Mouse (Mus musculus) heart, adult 9 months (tissue): ENCODE results near the gene Cwc22.
"Not testable (repeated sequence)": the region's sequence is repeated elsewhere in the genome, so short reads cannot be mapped to it uniquely, and the experiment has no call there.

Source experiments
- DNase-seq, 2 experiments: peaks; one replicate each; pipeline ENCODE4 v3.0.0; 2022; ENCODE audit warnings: low spot score in 2 of 2

Cwc22 gene

DNA sequence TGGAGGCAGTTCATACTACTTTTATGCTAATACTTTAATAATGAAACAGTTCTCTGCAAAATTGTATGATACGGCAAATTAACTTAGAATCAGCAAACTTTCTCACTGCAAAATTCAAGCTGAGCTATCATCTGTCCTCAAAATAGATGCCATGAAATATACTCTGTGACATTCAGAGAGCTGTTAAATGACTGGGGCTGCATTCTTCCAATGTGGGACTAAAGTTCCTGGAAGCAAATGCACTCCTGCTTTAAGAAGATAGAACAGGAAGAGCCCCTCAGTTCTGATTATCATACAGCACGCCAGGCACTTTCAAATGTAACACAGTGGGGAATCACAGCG lies 48.6 kb downstream of the Cwc22 start:
- DNase-seq: no peak

DNA sequence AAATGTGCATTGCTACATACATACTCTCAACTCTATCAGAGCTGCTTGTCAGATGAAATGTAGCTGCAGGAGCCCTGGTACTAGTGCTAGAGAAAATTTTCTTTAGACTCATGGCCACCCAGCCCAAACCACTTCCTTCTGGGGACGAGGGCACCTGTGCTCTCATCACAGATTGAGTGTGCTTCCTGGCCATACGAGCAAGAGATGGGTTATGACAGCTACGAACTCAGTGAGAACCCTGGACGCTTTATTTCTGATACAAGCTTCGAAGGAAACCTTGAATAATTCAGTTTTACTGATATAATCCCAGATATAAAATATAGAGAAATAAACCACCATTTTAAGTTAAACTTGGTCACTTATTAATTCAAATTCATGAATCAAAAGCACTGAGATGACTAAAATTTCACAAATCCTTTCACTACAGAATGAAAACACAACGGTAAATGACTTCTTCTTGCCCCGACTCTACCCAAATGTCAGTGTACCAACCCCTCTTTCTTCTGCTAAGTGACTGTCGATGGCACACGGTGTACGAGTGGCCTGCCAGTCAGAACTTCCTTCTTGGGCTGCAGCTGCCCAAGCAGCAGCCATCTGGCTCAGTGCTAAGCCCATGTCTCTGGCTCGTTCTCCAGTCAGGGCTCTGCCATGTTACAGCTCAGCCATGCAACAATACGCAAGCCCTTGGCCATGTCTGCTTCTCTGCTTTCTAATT lies 49.2 kb downstream of the Cwc22 start:
- no peak for DNase-seq

DNA sequence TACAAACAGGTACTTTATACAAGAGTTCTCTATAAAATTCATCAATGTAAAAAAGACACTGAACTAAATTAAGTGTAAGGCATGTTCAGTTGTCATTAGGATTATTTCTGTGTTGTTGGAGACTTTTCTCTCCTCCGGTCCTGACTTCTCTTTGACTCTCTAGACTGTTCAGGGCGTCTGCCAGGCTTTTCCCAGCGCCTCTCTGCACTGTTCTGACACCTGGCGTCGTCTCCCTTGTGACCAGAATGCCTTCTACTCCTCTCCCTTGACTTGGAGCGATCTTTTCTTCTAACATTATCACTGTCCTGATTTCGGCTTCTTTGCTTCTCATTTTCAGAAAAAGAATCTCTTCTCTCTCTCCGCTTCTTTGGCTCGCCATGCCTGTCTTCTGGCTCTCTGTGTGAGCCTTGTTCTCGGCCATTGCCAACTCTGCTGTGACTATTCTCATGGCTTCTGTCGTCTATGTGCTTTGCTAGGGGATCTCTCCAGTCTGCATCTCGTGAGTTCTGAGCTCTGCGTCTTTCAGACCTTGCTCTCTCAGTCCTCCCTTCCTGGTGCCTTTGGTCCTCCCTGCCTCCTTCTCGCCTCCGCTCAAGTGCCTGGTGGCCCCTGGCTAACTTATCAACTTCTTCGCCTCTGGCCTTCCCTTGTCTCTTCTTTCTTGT lies 50.1 kb downstream of the Cwc22 start:
- not testable (repeated sequence) for DNase-seq

DNA sequence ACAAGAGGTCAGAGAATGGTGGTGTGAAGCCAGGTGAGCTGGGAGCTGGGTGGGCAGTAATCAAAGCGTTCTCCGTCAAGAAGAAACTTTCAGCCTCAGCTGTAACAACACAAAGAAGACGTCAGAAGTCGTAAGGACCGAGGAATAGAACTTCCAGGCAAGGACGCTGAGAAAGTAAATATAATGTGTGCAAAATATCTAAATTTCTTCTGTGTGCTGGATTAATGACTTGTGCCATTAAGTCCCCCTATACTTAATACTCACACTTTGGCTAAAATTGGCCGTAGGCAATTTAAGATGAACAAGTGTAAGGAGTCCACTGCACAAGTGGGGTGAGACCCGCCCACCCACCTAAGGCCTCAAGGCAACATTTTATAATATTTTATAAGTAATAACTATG lies 51.3 kb downstream of the Cwc22 start:
- DNase-seq: no peak

DNA sequence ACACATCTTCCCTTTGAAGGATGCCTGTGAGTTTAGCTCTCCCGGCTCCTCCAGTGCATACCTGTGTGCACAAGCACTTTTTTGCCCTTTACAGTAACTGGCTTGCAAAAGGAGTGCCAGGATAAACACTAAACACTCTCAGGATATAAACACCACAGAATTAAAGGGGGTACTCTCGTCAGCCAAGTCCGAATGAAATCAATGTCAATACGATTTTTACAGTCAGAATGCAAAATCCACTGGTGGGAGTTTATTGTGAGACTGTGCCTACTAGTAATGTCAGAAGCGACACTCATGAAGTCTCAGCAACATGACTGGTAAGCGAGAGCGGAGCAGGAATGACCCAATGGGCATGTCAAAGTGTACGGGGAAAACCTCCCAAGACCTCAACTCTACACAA lies 52.7 kb downstream of the Cwc22 start:
- DNase-seq: no peak

DNA sequence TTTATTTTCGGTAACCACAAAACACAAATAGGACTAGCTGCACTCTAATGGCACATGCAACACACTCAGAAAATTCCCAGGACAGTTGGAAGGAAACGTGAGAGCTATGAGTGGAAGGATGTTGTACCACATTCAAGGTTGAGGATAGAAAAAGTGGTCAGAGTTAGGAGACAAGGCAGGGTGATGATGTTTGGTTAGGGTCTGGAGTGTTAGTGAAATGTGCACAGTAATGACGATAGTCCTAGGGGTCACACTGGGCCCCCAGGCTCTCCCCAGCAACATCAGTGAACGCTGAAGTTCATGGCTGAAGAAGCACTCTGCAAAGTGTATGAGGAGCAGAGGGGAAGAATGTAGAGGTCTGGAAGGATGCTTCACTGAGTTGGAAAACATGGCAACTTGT lies 53.6 kb downstream of the Cwc22 start:
- DNase-seq: no peak

DNA sequence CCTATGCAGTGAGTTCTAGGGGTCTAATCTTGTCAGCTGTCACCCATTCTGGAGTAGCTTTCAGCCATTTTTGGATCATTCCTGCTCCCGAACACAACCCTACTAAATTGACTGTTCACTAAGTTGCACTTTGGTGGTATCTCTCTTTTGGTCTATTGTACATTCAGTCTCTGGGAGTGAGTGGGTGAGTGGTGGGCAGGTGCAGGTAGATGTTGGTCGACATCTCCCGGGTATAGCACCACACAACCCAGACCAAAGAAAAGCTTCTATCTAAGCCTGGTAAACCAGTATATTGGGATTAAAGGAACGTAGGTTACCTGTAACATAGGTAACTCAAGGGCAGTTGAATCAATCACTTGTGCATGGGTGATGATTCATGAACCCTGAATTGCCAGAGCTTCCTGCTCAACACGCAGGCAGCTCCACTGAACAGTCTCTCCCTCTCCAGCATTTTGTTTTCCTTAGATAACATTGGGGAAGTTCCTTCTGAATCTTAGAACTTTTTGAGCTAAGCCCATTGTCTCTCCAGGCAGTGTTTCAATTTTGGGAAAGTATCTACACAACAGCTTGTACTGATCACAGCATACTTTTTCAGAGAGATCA lies 55.2 kb downstream of the Cwc22 start:
- DNase-seq: no peak

DNA sequence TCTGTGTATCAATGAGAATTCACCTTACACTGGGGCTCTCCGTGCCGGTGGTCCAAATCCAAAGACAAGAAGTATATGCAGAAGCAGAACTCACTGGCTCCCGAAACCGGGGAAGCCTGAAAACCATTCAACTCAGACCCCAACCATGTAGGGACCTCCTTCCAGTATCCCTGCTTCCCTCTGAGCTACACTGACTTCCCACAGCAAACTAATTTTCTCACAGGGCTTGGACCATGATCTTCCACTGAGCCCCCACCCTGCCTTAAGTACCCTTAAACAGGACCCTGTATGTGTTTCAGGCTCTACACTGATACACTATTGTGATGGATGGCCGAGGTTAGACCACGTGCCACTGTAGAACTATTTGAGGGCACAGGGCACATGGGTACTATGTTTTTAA lies 56.2 kb downstream of the Cwc22 start:
- no peak for DNase-seq

DNA sequence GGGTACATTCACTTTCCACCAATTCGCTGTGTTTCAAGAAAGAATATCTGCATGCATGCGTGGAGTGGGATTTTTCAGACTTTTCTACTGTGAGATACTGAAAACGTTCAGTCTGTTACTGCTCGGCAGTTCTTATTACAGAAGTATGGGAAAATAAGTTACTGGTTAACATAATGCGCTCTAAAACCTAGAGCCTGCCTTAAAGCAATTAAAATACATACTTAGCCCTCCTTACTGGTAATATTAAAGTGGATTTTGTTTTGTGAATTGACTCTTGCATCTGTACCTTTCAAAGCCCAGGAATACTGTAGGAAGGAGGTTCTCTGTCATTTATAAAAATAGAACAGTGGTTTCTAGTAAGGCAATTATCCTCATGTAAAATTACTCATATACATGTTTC lies 56.8 kb downstream of the Cwc22 start:
- DNase-seq: no peak

DNA sequence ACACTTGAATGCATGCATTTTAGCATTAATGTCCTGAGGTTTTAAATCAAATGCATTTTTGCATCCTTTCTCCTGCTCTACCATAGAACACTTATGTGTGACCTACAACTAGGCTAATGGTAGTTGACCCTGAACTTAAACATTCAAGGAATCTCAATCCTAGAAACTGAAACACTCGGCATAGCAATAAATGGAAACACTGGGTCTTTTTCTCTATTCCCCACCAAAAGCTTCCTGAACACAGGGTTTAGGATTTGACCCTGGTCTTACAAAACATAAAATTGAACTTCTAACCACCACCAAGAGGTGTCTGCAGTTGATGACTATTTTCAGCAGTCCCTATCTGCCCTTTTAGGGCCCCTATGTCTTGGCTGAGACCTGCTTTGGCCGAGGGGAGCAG lies 57.3 kb downstream of the Cwc22 start:
- no peak for DNase-seq

DNA sequence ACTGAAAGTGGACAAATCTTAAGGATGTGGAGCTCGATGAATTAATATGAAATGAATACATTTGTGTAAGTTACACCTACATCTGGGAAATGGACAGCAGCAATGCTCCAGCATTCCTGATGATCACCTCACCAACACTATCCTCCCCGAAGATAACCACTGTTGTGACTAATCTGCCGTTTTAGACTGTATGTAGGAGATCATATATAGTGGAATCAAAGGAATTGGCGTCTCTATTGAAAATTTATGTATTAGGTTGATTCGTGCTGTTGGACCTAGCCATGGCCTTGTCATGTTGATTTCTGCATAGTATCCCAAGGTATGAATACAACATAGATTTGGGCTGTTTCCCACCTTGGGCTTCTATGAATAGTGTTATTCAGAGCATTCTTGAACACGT lies 58.1 kb downstream of the Cwc22 start:
- DNase-seq: no peak

DNA sequence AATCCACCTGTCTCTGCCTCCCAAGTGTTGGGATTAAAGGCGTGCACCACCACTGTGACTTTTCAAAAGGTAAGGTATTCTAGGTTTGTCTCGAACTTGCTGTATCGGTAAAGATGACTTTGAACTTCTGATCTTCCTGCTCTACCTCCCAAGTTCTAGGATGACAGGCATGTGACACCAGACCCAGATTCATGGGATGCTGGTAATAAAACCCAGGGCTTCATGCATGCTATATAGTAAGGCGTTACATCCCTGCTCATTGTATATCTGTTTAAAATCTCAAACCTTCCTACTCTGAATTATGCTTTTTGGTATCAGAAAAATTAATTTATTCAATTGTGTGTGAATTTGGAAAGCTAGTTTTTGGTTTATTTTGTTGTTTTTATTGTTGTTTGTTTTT lies 59.0 kb downstream of the Cwc22 start:
- no peak for DNase-seq

DNA sequence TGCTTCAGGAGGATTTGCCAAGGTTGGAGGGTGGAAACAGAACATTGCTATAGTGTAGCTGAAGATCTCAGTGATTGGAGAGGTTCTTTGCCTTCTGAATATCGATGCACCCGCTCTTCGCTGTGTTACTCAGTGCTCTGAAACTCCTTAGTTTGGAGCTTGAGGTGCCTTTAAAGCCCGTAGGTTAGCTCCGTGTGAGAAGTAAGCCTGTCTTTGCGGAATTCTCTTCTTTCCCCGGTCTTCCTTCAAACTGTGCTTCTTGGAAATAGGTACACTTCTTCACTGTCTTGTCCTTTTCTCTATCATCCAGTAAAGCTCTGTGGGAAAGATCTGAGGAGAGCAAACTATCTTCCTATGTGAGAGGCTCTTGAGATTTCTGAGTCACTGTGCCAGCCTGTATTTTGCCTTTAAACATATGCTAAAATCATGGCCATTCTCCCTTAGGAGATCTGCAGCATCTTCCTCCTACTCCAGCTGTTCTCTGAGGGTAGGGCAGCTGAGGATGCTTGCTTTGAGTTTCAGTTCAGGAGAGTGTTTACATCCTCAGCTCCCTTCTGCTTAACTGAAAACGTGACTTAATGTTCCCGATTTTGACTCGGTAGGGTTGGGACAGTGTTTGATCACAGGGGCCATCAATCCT lies 60.6 kb downstream of the Cwc22 start:
- DNase-seq: no peak

DNA sequence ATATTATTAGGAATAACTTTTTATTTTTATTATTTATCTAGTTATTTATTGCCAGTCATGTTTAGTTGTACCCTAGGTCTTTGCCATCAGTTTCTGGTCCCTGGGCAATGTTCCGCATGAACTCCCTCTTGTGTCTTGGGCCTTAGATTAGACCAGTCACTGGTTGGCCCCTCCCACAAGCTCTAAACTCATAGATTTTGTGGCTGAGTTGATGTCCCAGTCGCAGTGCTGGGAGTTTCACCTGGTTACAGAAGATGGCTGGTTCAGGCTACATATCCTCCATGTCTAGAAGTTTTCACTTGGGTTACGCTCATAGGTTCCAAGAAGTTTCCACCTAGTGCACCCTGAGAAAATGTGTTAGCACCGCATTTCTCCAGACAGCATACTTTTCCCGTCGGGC lies 61.1 kb downstream of the Cwc22 start:
- no peak for DNase-seq

DNA sequence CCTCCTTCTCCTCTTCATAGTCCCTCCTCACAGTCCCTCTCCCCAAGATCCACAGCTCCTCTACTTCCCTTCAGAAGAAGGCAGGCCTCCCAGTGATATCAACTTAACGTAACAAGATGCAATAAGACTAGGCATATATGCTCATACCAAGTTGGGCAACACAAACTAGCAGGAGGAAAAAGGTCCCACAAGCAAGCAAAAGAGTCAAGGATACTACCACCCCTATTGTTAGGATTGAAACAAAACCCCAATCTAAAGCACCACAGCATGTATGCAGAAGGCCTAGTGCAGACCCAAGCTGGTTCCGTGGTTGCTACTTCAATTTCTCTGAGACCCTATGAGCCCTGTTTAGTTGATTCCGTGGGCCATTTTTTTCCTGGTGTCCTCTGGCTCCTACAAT lies 61.7 kb downstream of the Cwc22 start:
- DNase-seq: no peak

DNA sequence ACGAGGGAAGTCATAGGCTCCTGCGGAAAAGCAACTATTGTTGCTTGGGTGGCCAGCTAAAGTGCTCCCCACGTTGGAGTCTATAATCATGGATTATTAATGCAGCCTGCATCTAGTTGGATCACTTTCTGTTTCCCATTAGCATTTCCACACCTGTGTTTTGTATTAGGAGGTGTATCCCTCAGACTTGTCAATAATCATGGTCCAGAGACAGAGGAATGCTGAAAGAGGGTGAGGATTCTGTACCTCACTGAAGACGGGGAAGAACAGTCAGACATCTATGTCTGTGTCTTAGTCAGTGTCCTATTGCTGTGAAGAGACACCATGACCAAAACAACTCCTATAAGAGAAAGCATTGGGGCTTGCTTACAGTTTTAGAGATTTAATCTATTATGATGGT lies 63.2 kb downstream of the Cwc22 start:
- no peak for DNase-seq

DNA sequence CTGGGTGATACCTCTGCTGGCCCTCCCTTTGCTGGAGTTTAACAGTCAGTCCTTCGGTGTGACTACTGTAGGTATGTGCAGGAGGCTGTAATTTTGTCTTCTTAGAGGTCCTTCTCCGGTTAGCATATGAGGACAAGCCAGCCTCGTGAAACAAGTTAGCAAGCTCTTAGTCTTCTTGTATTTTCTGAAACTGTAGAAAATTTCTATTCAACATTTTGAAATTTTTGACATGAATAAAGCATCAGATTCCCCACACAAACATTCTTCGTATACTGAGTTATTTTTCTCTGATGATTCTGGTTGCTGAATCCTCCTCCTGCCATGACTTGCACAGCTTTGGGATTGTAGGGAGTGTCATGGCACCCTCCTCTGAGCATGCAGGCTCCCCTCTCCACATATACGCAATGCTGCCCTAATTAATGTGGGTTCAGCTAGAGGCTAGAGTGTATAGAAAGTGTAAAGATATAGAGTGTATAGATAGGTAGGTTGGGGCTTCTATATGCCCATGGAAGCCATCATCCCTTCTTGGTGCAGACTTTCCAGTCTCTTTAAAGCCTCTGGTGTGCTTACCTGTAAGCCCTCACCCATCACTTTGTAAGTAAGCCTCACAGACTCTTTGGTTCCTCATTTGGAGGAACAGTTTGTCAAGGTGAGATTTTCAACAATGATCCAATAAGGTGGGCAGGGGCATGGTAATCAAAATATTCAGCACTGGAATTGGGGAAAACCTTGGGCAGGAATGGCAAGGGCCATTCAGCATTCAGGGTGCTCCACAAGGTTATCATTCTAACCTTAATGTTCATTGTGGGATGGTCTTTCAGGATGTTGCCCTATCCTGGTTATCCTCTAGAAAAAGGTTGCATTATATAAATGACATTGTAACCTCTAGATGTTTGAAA lies 64.6 kb downstream of the Cwc22 start:
- no peak for DNase-seq

DNA sequence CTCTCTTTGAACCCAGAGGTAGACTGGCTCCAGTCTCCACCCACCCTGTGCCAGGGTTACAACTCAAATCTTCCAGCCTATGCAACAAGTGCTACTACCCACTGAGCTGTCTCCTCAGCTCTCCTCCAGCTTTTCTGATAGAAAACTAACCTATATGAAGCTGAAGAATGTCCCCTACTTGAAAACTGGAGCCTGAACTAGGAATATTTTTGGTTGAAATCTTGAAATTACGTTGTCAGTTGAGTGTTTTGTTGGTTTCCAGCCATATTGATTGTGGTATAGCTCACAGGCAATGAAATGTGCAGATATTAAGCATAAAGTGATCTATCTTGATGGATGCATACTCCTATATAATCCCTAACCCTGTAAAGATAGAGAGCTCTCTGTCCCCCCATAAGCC lies 65.8 kb downstream of the Cwc22 start:
- no peak for DNase-seq

DNA sequence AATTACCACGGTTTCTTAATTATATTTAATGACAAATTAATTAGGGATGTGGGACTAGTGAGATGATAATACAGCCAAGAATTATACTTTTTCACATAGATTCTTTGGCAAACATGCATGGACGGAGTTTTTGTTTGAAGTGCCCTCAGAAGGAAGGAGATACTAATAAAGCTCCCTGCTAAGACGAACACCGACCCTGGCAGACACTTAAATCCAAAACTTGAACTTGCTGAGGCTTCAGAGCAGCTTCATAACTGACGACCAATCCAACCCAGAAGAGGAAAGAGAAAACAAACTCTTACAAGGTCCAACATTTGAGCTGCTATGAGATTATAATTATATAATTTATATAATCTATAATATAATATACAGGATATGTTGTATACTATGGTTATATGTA lies 66.4 kb downstream of the Cwc22 start:
- no peak for DNase-seq

DNA sequence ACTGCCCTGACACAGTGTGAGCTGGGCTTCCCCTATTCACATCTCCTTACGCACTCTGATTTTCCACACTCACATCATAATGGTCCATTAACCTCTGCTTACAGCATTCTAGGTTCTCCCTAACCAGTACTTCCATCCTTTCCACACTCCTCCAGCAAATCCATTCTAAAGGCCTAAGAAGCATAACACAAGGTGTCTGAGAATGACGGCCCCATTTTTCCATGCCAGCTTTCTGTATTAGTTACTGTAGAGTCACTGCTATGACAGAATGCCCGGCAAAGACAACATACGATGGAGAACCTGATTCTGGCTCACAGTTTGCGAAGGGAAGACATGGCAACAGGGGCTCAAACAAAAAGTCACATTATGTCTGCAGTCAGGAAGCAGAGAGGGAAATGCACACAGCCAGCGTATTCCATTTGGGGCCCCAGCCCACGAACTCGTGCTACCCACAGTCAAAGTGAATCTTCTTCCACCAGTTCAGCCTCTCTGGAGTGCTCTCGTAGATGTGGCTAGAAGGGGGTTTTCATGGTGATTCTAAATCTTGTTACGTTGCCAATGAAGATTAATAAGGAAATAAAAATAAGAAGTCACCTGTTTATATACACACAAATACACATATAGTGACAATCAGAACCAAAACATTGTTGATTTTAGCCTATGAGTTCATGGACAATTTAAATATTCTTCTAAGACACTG lies 68.9 kb downstream of the Cwc22 start:
- DNase-seq: no peak

DNA sequence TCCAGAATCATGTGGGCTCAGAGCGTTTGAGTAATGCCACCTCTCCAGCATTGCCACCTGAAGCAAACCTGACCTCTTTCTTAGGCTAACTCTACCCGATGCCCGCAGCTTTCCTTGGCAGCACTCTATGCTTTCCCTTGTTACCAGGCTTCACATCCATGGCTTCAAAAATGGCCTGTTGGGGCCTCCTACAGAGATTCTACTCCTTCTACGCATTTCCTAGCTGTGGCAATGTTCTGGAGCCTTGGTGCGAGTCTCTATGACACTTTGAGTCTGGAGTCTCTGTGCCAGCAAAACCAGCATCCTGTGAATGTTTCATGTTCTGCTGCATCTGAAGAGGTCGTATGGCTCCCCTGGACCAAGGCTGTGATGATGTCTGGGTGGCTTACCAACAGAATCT lies 69.8 kb downstream of the Cwc22 start:
- no peak for DNase-seq
